Mouse (Mus musculus) kidney, postnatal 0 days (tissue): ENCODE data around the gene Gprc5d. TPM values are rescaled to one million over a fixed set of nuclear protein-coding genes. Genes with fewer than 3 reads are reported as not detected.

ENCODE experiments used
- ATAC-seq: fragments of 200-750 bp; cut with Nextera tagmentation; replicated peaks from 2 replicates; pipeline ENCODE4 v1.8.0; 2017; ENCODE audit warnings: low read depth, moderate number of reproducible peaks, moderate TSS enrichment, moderate library complexity; ENCODE audit not compliant: low FRiP score
- DNase-seq: peaks from one replicate; pipeline ENCODE4 v3.0.0-alpha.2; 2016; ENCODE audit warnings: low spot score
- H3K27ac ChIP-seq: fragments of 300-500 bp; sonication (generic); 2 replicates; pipeline ENCODE4 v1.5.1; 2014; ENCODE audit warnings: mild to moderate bottlenecking
- H3K27me3 ChIP-seq: fragments of 300-500 bp; sonication (generic); 2 replicates; pipeline ENCODE4 v1.6.1; 2014; ENCODE audit warnings: low read length, mixed read lengths; ENCODE audit not compliant: insufficient read depth
- H3K36me3 ChIP-seq: fragments of 300-500 bp; sonication (generic); 2 replicates; pipeline ENCODE4 v1.6.1; 2014; ENCODE audit warnings: low read length, mixed read lengths; ENCODE audit not compliant: insufficient read depth
- H3K4me1 ChIP-seq: fragments of 300-500 bp; sonication (generic); replicated peaks from 2 replicates; pipeline ENCODE4 v1.6.1; 2014; ENCODE audit warnings: antibody characterized with exemption, low read length, mixed read lengths; ENCODE audit not compliant: insufficient read depth
- H3K4me2 ChIP-seq: fragments of 300-500 bp; sonication (generic); 2 replicates; pipeline ENCODE4 v1.6.1; 2014; ENCODE audit warnings: mild to moderate bottlenecking, low read length, moderate library complexity, mixed read lengths
- H3K4me3 ChIP-seq: fragments of 300-500 bp; sonication (generic); replicated peaks from 2 replicates; pipeline ENCODE4 v1.5.1; 2014; ENCODE audit warnings: low read depth, low read length
- H3K9ac ChIP-seq: fragments of 300-500 bp; sonication (generic); 2 replicates; pipeline ENCODE4 v1.6.1; 2014; ENCODE audit warnings: low read depth, low read length
- H3K9me3 ChIP-seq: fragments of 300-500 bp; sonication (generic); replicated peaks from 2 replicates; pipeline ENCODE4 v1.6.1; 2016; ENCODE audit warnings: low read length, inconsistent platforms, mixed read lengths
- CTCF ChIP-seq: IDR thresholded peaks from 2 replicates; pipeline ENCODE4 v1.5.1; 2016; ENCODE audit warnings: antibody characterized with exemption, low read depth, mild to moderate bottlenecking, moderate library complexity
- WGBS: fragments of 180-500 bp; shearing (Covaris S2); extraction: QIAGEN DNeasy Blood & Tissue Kit; methylation state at CpG from one replicate; pipeline ENCODE4 v1.1.7; 2014; 5-methylcytosine and 5-hydroxymethylcytosine counted together
- polyA plus RNA-seq: library from polyadenylated mRNA; unstranded; fragments of >200 nt; fragmentation: Nextera tagmentation; extraction: Ambion mirVana; gene quantifications from 2 replicates; pipeline ENCODE4 v1.2.1, GENCODE M21; 2015

Gprc5d gene
- polyA plus RNA-seq, 1 experiment from 2014 or later, result 0.08 TPM

DNA sequence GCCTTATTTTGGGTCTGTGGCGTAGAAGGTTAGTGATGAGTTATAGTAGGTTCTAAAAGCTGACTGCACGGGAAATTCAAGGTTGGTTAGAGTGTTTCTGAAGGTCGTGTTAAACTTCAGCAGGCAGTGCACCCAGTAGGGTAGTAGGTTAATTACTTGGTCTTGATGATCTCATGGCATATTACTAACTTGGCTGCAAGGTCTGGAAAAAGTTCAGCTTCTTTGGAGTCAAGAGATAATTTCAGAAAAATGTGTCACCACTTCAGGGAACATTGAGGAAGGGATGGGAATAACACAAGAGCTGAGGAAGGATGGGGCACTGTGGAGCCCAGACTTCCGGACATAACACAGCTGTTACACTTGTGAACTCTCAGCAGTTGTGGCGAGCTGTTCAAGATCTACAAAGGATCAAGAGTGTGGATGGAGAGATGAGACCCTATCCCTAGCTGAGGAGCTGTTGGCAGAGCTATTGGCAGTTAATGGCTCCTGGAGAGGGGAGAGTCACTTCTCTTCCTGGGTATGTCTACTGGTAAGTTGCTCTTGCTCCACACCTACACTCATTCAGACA lies 15.3 kb downstream of the Gprc5d start:
- WGBS, result 45% methylated on average over 5 of the region's 5 CpGs

DNA sequence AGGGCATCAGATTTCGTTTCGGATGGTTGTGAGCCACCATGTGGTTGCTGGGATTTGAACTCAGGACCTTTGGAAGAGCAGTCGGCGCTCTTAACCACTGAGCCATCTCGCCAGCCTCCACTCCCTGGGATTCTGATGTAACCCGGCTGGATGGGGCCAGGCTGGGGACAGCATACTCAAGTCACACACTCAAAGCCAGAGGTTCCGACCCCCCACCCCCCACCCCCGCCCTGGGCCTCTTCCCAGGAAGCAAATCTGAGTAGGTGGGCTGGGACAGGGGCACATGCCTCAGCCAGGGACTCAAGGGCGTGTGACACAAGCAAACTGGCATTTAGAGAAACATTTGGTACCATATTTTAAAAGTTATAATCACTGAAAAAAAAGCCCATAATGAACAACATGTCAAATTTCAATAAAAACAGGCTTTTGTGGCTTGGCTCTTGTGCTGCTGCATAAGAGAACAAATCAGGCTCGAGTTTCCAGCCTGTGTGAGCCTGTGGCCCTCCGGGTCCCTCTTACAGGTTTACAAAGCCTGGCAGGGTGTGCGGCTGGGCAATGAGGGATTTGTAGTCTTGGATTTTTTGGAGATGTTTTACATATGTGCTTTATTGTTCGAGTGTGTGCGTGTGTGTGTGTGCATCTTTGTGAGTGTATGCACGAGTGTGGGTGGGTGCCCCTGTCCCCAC lies 17.2 kb downstream of the Gprc5d start:
- Histone ChIP-seq H3K9ac (no peak overlapping the region), H3K4me2 (no peak overlapping the region), H3K4me1 (no peaks in the 10 kb centered on the region), H3K27ac (no peak overlapping the region), H3K4me3 (no peak overlapping the region), H3K36me3 (no peaks in the 10 kb centered on the region), H3K9me3 (no peaks in the 10 kb centered on the region), H3K27me3 (no peaks in the 10 kb centered on the region)
- no peak for ATAC-seq
- 70% methylated on average over 15 of the region's 15 CpGs for WGBS
- TF ChIP-seq CTCF, result no peak
- DNase-seq, result no peak

More for the DNA sequence above, 15.3 kb downstream of the Gprc5d start:
- Histone ChIP-seq H3K9me3 (no peaks in the 10 kb centered on the region), H3K27ac (no peak overlapping the region), H3K4me3 (no peak overlapping the region), H3K27me3 (no peaks in the 10 kb centered on the region), H3K4me1 (no peaks in the 10 kb centered on the region), H3K36me3 (no peaks in the 10 kb centered on the region), H3K9ac (no peak overlapping the region), H3K4me2 (no peak overlapping the region)
- ATAC-seq (no peak), DNase-seq (no peak)
- no peak for TF ChIP-seq CTCF

DNA sequence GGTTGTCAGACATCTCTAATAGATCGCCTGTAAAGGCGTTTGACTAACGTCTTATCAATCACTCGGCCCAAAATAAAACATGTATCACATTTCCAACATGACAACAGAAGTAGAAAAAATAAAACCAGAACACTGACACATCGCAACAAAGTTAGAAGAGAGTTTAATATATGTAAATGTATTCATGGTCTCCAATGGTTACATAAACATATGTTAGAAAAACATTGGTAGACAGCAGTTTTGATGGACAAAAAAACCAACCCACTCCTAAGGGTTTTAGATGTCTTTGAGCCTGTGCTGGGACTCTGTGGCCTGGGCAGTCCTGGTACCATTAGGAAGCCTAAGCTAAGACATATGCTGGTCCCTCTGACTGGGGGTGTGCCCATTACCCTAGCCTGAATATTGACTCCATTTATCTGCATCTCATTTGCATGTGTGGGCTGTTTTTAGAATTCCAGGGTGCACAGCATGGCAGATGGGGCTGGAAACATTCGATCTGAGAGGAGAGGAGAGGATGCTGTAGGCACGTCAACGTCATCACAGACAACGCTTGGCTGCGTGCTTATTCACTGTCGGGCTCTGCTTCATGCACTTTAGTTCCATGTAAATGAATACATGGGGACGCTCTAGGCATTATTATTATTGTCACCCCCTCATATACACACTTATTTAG lies 25.1 kb downstream of the Gprc5d start:
- no peak for DNase-seq
- Histone ChIP-seq H3K9ac (no peak overlapping the region), H3K4me1 (no peaks in the 10 kb centered on the region), H3K4me2 (no peak overlapping the region), H3K36me3 (no peaks in the 10 kb centered on the region), H3K9me3 (no peaks in the 10 kb centered on the region), H3K27me3 (no peaks in the 10 kb centered on the region), H3K4me3 (no peak overlapping the region), H3K27ac (no peak overlapping the region)
- TF ChIP-seq CTCF, result no peak
- WGBS, result 91% methylated on average over 12 of the region's 12 CpGs
- ATAC-seq, result no peak

DNA sequence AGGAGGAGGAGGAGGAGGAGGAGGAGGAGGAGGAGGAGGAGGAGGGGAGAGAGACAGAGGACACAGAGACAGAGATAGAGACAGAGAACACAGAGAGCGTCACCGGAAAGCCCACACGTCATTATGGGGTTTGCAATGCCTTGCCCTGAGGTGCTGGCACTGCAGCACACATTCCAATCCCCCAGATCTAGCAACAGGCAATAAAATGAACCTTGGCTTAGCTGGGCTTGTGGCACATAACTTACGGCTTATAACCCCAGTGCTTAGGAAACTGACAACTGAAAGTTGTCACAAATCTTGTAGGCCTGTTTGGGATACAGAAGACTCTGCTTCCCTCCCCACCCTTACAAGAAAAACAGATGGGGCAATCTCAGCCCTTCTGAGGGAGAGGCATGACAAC lies 27.4 kb downstream of the Gprc5d start:
- TF ChIP-seq CTCF, result no peak
- no peaks in the 10 kb centered on the region for H3K4me1 ChIP-seq
- no peak overlapping the region for H3K4me2 ChIP-seq
- no peaks in the 10 kb centered on the region for H3K27me3 ChIP-seq
- H3K9ac ChIP-seq, result no peak overlapping the region
- H3K9me3 ChIP-seq, result no peaks in the 10 kb centered on the region
- no peak overlapping the region for H3K4me3 ChIP-seq
- DNase-seq (no peak), ATAC-seq (no peak)
- no peaks in the 10 kb centered on the region for H3K36me3 ChIP-seq
- H3K27ac ChIP-seq, result no peak overlapping the region
- WGBS, result 70% methylated on average over 4 of the region's 4 CpGs

DNA sequence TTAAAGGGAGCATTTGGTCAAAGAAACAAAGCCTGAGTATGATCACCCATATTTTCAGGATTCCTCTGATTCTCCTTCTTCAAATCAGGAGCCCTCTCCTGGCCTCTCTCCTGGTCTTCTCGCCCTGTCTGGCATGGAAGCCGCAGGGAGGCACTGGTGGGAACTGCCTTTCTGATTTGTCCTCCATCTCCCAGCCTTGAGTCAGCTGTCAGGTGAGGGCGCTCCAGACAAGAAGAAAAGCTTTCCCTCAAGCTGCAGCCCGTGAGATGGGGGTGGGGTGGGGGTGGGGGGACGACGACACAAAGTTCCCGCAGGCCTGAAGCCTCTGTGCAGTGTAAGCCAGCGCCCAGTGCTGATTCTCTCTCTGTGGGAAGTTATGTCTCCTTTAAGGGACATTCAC lies 28.3 kb downstream of the Gprc5d start:
- no peaks in the 10 kb centered on the region for H3K4me1 ChIP-seq
- H3K27me3 ChIP-seq, result no peaks in the 10 kb centered on the region
- no peak overlapping the region for H3K4me2 ChIP-seq
- DNase-seq, result peak; percentile 34
- TF ChIP-seq CTCF, result peak; percentile 38
- 31% methylated on average over 8 of the region's 8 CpGs for WGBS
- H3K27ac ChIP-seq, result no peak overlapping the region
- no peak overlapping the region for H3K4me3 ChIP-seq
- H3K36me3 ChIP-seq, result no peaks in the 10 kb centered on the region
- H3K9me3 ChIP-seq, result no peaks in the 10 kb centered on the region
- ATAC-seq, result no peak
- no peak overlapping the region for H3K9ac ChIP-seq

GRCm38 (mm10) chr6:135087721-135088451 lies 30.2 kb downstream of the Gprc5d start:
- H3K27ac ChIP-seq, result no peak overlapping the region
- H3K9me3 ChIP-seq, result no peaks in the 10 kb centered on the region
- WGBS, result 17% methylated on average over 19 of the region's 19 CpGs
- ATAC-seq (peak; percentile 76), DNase-seq (peak; percentile 91)
- H3K36me3 ChIP-seq, result no peaks in the 10 kb centered on the region
- peak; percentile 97 for TF ChIP-seq CTCF
- H3K4me3 ChIP-seq, result peak overlapping the region; percentile 6
- no peaks in the 10 kb centered on the region for H3K27me3 ChIP-seq
- H3K4me1 ChIP-seq, result no peaks in the 10 kb centered on the region
- no peak overlapping the region for H3K9ac ChIP-seq
- H3K4me2 ChIP-seq, result peak overlapping the region; percentile 45
